11 mouse cellular contexts compared by ENCODE assay signal in the genomic region with DNA sequence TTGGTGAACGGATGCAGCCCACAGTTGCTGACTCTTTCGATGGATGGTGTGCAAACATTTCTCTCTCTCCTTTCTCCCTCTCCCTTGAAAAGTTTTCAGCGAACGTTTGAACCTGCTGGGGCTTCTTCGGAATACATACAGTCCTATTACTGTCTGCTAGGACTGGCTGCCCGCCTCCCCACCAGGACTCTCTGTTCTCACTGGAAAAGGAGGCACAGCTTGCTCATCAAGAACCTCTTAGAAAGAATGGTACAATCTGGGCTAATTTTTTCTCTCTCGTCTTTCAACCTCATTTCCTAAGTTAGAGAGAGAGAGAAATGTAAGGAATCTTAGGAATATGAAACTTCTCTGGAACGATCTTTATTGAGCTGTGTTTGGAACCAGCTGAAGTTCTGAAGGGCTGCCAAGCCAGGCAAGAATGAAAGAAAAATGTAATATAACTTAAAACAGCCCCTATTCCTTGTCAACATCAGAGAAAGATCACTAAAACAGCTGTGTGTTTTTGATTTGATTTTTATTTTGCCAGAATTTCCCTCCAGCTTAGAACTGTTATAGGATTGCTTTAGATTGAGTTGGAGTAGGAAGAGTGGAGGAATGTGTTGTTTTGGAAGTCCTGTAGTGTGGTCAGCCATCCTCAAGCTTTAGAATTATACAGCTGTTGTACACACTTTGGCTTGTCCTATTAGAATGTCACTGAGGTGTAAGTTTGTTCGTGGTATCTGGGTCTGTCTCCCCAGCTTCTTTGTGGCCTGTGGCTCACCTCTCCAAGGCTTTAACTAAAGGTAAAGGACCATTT. TPM values are rescaled to one million over a fixed set of nuclear protein-coding genes. Genes with fewer than 3 reads are reported as not detected.
DNase-seq lines count a peak whose midpoint lies in the region; ATAC-seq lines count a peak whose summit lies in the region.
"Had no signal": no experiment of that assay in that cellular context is flagged by ENCODE, and none has a peak within 500 bp of the region (broad histone marks: within the 10 kb centered on the region; RNA-seq: fewer than 3 reads in every experiment).

No protein-coding gene starts in this region.

- no peak overlapping the region for H3K9ac ChIP-seq in forebrain, embryonic 11.5 days (ENCODE audit: low read length)
- H3K9ac ChIP-seq in kidney, embryonic 16.5 days (replicated peaks; ENCODE audit: low read length): peak overlapping the region; percentile 31
- peak overlapping the region; percentile 4 for H3K9ac ChIP-seq in lung, embryonic 16.5 days (ENCODE audit: low read length)
- H3K9ac ChIP-seq in limb, embryonic 15.5 days: no peak overlapping the region
- H3K9ac ChIP-seq: neural tube, embryonic 13.5 days had no signal

- no peaks in the 10 kb centered on the region for H3K27me3 ChIP-seq in forebrain, embryonic 10.5 days (ENCODE audit: poor library complexity, severe bottlenecking)
- no peaks in the 10 kb centered on the region for H3K27me3 ChIP-seq in forebrain, embryonic 11.5 days (ENCODE audit: control insufficient read depth, insufficient read depth, low read length)
- H3K27me3 ChIP-seq in kidney, embryonic 16.5 days (ENCODE audit: insufficient read depth, low read length): no peaks in the 10 kb centered on the region
- no peaks in the 10 kb centered on the region for H3K27me3 ChIP-seq in lung, embryonic 16.5 days (ENCODE audit: control insufficient read depth, insufficient read depth, low read depth, low read length)
- no peaks in the 10 kb centered on the region for H3K27me3 ChIP-seq in limb, embryonic 15.5 days
- H3K27me3 ChIP-seq: neural tube, embryonic 13.5 days had no signal

- H3K4me3 ChIP-seq in forebrain, embryonic 10.5 days: no peak overlapping the region
- H3K4me3 ChIP-seq in forebrain, embryonic 11.5 days (ENCODE audit: low read depth, low read length): no peak overlapping the region
- H3K4me3 ChIP-seq in kidney, embryonic 16.5 days (ENCODE audit: low read length): no peak overlapping the region
- H3K4me3 ChIP-seq in lung, embryonic 16.5 days (ENCODE audit: low read length): no peak overlapping the region
- H3K4me3 ChIP-seq in limb, embryonic 15.5 days: no peak overlapping the region
- H3K4me3 ChIP-seq: neural tube, embryonic 13.5 days had no signal

- no peak overlapping the region for H3K4me2 ChIP-seq in forebrain, embryonic 11.5 days (ENCODE audit: low read depth, low read length, severe bottlenecking)
- no peak overlapping the region for H3K4me2 ChIP-seq in kidney, embryonic 16.5 days (replicated peaks; ENCODE audit: low read depth, low read length)
- H3K4me2 ChIP-seq in lung, embryonic 16.5 days (ENCODE audit: low read depth, low read length): peak overlapping the region; percentile 9; the same call in 1 of the 2 replicates
- no peak overlapping the region for H3K4me2 ChIP-seq in limb, embryonic 15.5 days
- H3K4me2 ChIP-seq: neural tube, embryonic 13.5 days had no signal

- DNase-seq in forebrain, embryonic 10.5 days (ENCODE audit: extremely low spot score, low spot score): no peak
- DNase-seq in forebrain, embryonic 11.5 days (ENCODE audit: low spot score): no peak
- DNase-seq in kidney, adult 11 months: no peak
- no peak for DNase-seq in lung, adult 18-20 months
- no peak for DNase-seq in ovary, postnatal 10 days (ENCODE audit: low spot score)
- DNase-seq: cerebellum, adult 18-20 months had no signal

- no peak for ATAC-seq in forebrain, embryonic 11.5 days (replicated peaks; ENCODE audit: low FRiP score)
- no peak for ATAC-seq in kidney, embryonic 16.5 days (ENCODE audit: low FRiP score, low TSS enrichment)
- ATAC-seq in lung, embryonic 16.5 days (ENCODE audit: low read depth): peak; percentile 73
- no peak for ATAC-seq in limb, embryonic 15.5 days (ENCODE audit: insufficient number of reproducible peaks, low FRiP score, low TSS enrichment, low read depth)
- ATAC-seq: hindbrain, embryonic 16.5 days had no signal

- 86% methylated on average over 9 of the region's 9 CpGs for WGBS in forebrain, embryonic 10.5 days
- WGBS in forebrain, embryonic 11.5 days: 84% methylated on average over 9 of the region's 9 CpGs
- WGBS in kidney, embryonic 16.5 days: 68% methylated on average over 9 of the region's 9 CpGs
- 25% methylated on average over 9 of the region's 9 CpGs for WGBS in lung, embryonic 16.5 days
- 35% methylated on average over 9 of the region's 9 CpGs for WGBS in limb, embryonic 15.5 days

- no peaks in the 10 kb centered on the region for H3K9me3 ChIP-seq in forebrain, embryonic 10.5 days
- H3K9me3 ChIP-seq in forebrain, embryonic 11.5 days (ENCODE audit: control insufficient read depth, low read length): no peaks in the 10 kb centered on the region
- H3K9me3 ChIP-seq in kidney, embryonic 16.5 days (ENCODE audit: low read length): 0 out of 2 replicates have a peak, but pooled peaks cover 4% of the 10 kb centered on the region
- H3K9me3 ChIP-seq in lung, embryonic 16.5 days (ENCODE audit: control insufficient read depth, low read length): no peaks in the 10 kb centered on the region
- H3K9me3 ChIP-seq in limb, embryonic 15.5 days: no peaks in the 10 kb centered on the region
- H3K9me3 ChIP-seq: neural tube, embryonic 13.5 days had no signal

- H3K27ac ChIP-seq in forebrain, embryonic 10.5 days: 0 out of 2 replicates have a peak overlapping the region, but pooled peaks have one; percentile 0
- no peak overlapping the region for H3K27ac ChIP-seq in forebrain, embryonic 11.5 days (ENCODE audit: low read depth, low read length)
- peak overlapping the region; percentile 56; the same call in 1 of the 2 replicates for H3K27ac ChIP-seq in kidney, embryonic 16.5 days (ENCODE audit: low read length)
- H3K27ac ChIP-seq in lung, embryonic 16.5 days (ENCODE audit: low read length): peak overlapping the region; percentile 85
- H3K27ac ChIP-seq in limb, embryonic 15.5 days: peak overlapping the region; percentile 65
- H3K27ac ChIP-seq: neural tube, embryonic 13.5 days had no signal

- H3K4me1 ChIP-seq in forebrain, embryonic 10.5 days: peaks cover 8% of the 10 kb centered on the region; the same call in 1 of the 2 replicates
- no peaks in the 10 kb centered on the region for H3K4me1 ChIP-seq in forebrain, embryonic 11.5 days (replicated peaks; ENCODE audit: control insufficient read depth, insufficient read depth, low read length)
- H3K4me1 ChIP-seq in kidney, embryonic 16.5 days (ENCODE audit: insufficient read depth, low read length): peaks cover 24% of the 10 kb centered on the region
- H3K4me1 ChIP-seq in lung, embryonic 16.5 days (replicated peaks; ENCODE audit: control insufficient read depth, insufficient read depth, low read length): peaks cover 25% of the 10 kb centered on the region
- H3K4me1 ChIP-seq in limb, embryonic 15.5 days: peaks cover 29% of the 10 kb centered on the region

- H3K36me3 ChIP-seq in forebrain, embryonic 10.5 days (replicated peaks): no peaks in the 10 kb centered on the region
- H3K36me3 ChIP-seq in forebrain, embryonic 11.5 days (ENCODE audit: control insufficient read depth, insufficient read depth, low read length): no peaks in the 10 kb centered on the region
- H3K36me3 ChIP-seq in kidney, embryonic 16.5 days (ENCODE audit: insufficient read depth, low read length): no peaks in the 10 kb centered on the region
- no peaks in the 10 kb centered on the region for H3K36me3 ChIP-seq in lung, embryonic 16.5 days (ENCODE audit: control insufficient read depth, insufficient read depth, low read length)
- H3K36me3 ChIP-seq in limb, embryonic 15.5 days: no peaks in the 10 kb centered on the region
- H3K36me3 ChIP-seq: neural tube, embryonic 13.5 days had no signal

RNA-seq across cellular contexts. Expression of gene Map4k3, which starts 27.0 kb away (rescaled TPM):
- polyA plus RNA-seq in forebrain, embryonic 10.5 days (2016; fragmentation: Nextera tagmentation; extraction: Ambion mirVana): 13.9 and 15.9 TPM in 2 replicates
- polyA plus RNA-seq in forebrain, embryonic 11.5 days (2014; fragmentation: Nextera tagmentation; extraction: Ambion mirVana): 26.6 and 28.1 TPM in 2 replicates
- polyA plus RNA-seq in kidney, embryonic 16.5 days (2015; fragmentation: Nextera tagmentation; extraction: Ambion mirVana): 22.8 and 23.4 TPM in 2 replicates
- polyA plus RNA-seq in lung, embryonic 16.5 days (2015; fragmentation: Nextera tagmentation; extraction: Ambion mirVana): 42.5 and 44.0 TPM in 2 replicates
- 21.2 and 31.1 TPM in 2 replicates for polyA plus RNA-seq in limb, embryonic 15.5 days (2015; fragmentation: Nextera tagmentation; extraction: Ambion mirVana)

Comparison
In these comparisons a context has a peak if more than half of its experiments do, and no peak if none do; other contexts are left out.
1. H3K9ac ChIP-seq: peak in kidney, embryonic 16.5 days (single experiment) and lung, embryonic 16.5 days (single experiment); none in forebrain, embryonic 11.5 days (single experiment) and limb, embryonic 15.5 days (single experiment).